Mouse (Mus musculus): ENCODE data around the gene Cacnb3. TPM values are rescaled to one million over a fixed set of nuclear protein-coding genes. Genes with fewer than 3 reads are reported as not detected.

Cacnb3 gene
- polyA plus RNA-seq, 1 experiment: 112 TPM

- H3K36me3 ChIP-seq (ENCODE audit: control insufficient read depth, insufficient read depth): no peaks in the 10 kb centered on the region
- no peak overlapping the region for H3K4me3 ChIP-seq (ENCODE audit: insufficient read depth, poor library complexity, severe bottlenecking)
- TF ChIP-seq CTCF (IDR thresholded peaks at IDR 0.05; ENCODE audit: control insufficient read depth, insufficient read depth, insufficient read length) (no peak), USF1 (IDR thresholded peaks at IDR 0.05; ENCODE audit: low read depth) (no peak), CEBPB (IDR thresholded peaks at IDR 0.05; ENCODE audit: low read depth) (no peak), FOSL1 (IDR thresholded peaks at IDR 0.05; ENCODE audit: insufficient read depth, low read length, poor library complexity, severe bottlenecking) (no peak), MAX (IDR thresholded peaks at IDR 0.05) (no peak), MYOG (IDR thresholded peaks at IDR 0.05; ENCODE audit: control insufficient read depth, extremely low read depth, insufficient read length) (no peak), MYOD1 (IDR thresholded peaks at IDR 0.05; ENCODE audit: control insufficient read depth, insufficient read length, low read depth) (no peak)
- no peaks in the 10 kb centered on the region for H3K79me3 ChIP-seq (ENCODE audit: low read depth)
- no peaks in the 10 kb centered on the region for H3K79me2 ChIP-seq (ENCODE audit: control insufficient read depth, insufficient read depth)
- H3ac ChIP-seq (ENCODE audit: control insufficient read depth, insufficient read length, low read depth): no peak overlapping the region
- H3K27me3 ChIP-seq (ENCODE audit: control insufficient read depth, insufficient read depth, insufficient read length): no peaks in the 10 kb centered on the region
Observed at GRCm38 (mm10) chr15:98615751-98616150, 14.9 kb upstream of the Cacnb3 start.

GRCm38 (mm10) chr15:98616362-98617175 is 14.1 kb upstream of the Cacnb3 start:
- Histone ChIP-seq H3K36me3 (ENCODE audit: control insufficient read depth, insufficient read depth) (no peaks in the 10 kb centered on the region), H3K79me3 (ENCODE audit: low read depth) (no peaks in the 10 kb centered on the region), H3K4me3 (ENCODE audit: insufficient read depth, poor library complexity, severe bottlenecking) (no peak overlapping the region), H3K79me2 (ENCODE audit: control insufficient read depth, insufficient read depth) (no peaks in the 10 kb centered on the region), H3ac (ENCODE audit: control insufficient read depth, insufficient read length, low read depth) (no peak overlapping the region), H3K27me3 (ENCODE audit: control insufficient read depth, insufficient read depth, insufficient read length) (no peaks in the 10 kb centered on the region)
- no peak for TF ChIP-seq CEBPB (IDR thresholded peaks at IDR 0.05; ENCODE audit: low read depth)
- TF ChIP-seq MAX (IDR thresholded peaks at IDR 0.05): no peak
- no peak for TF ChIP-seq USF1 (IDR thresholded peaks at IDR 0.05; ENCODE audit: low read depth)
- no peak for TF ChIP-seq CTCF (IDR thresholded peaks at IDR 0.05; ENCODE audit: control insufficient read depth, insufficient read depth, insufficient read length)

GRCm38 (mm10) chr15:98617176-98617537 is 13.5 kb upstream of the Cacnb3 start:
- Histone ChIP-seq H3K79me2 (ENCODE audit: control insufficient read depth, insufficient read depth) (no peaks in the 10 kb centered on the region), H3K36me3 (ENCODE audit: control insufficient read depth, insufficient read depth) (no peaks in the 10 kb centered on the region), H3K4me3 (ENCODE audit: insufficient read depth, poor library complexity, severe bottlenecking) (no peak overlapping the region), H3K79me3 (ENCODE audit: low read depth) (no peaks in the 10 kb centered on the region), H3ac (ENCODE audit: control insufficient read depth, insufficient read length, low read depth) (peak overlapping the region; percentile 22), H3K27me3 (ENCODE audit: control insufficient read depth, insufficient read depth, insufficient read length) (no peaks in the 10 kb centered on the region)
- TF ChIP-seq CTCF (IDR thresholded peaks at IDR 0.05; ENCODE audit: control insufficient read depth, insufficient read depth, insufficient read length): peak; percentile 12
- no peak for TF ChIP-seq MYOD1 (IDR thresholded peaks at IDR 0.05; ENCODE audit: control insufficient read depth, insufficient read length, low read depth)

GRCm38 (mm10) chr15:98622199-98622598 is 8.4 kb upstream of the Cacnb3 start:
- no peak overlapping the region for H3ac ChIP-seq (ENCODE audit: control insufficient read depth, insufficient read length, low read depth)
- no peak overlapping the region for H3K4me3 ChIP-seq (ENCODE audit: insufficient read depth, poor library complexity, severe bottlenecking)
- TF ChIP-seq MYOG (IDR thresholded peaks at IDR 0.05; ENCODE audit: control insufficient read depth, extremely low read depth, insufficient read length): no peak
- TF ChIP-seq CTCF (IDR thresholded peaks at IDR 0.05; ENCODE audit: control insufficient read depth, insufficient read depth, insufficient read length): no peak
- TF ChIP-seq FOSL1 (IDR thresholded peaks at IDR 0.05; ENCODE audit: insufficient read depth, low read length, poor library complexity, severe bottlenecking): no peak
- no peak for TF ChIP-seq MAX (IDR thresholded peaks at IDR 0.05)
- no peak for TF ChIP-seq CEBPB (IDR thresholded peaks at IDR 0.05; ENCODE audit: low read depth)
- no peak for TF ChIP-seq USF1 (IDR thresholded peaks at IDR 0.05; ENCODE audit: low read depth)
- no peak for TF ChIP-seq MYOD1 (IDR thresholded peaks at IDR 0.05; ENCODE audit: control insufficient read depth, insufficient read length, low read depth)

GRCm38 (mm10) chr15:98622721-98623120 is 7.9 kb upstream of the Cacnb3 start:
- Histone ChIP-seq H3K79me2 (ENCODE audit: control insufficient read depth, insufficient read depth) (no peaks in the 10 kb centered on the region), H3K79me3 (ENCODE audit: low read depth) (no peaks in the 10 kb centered on the region), H3K36me3 (ENCODE audit: control insufficient read depth, insufficient read depth) (no peaks in the 10 kb centered on the region), H3K4me3 (ENCODE audit: insufficient read depth, poor library complexity, severe bottlenecking) (no peak overlapping the region), H3ac (ENCODE audit: control insufficient read depth, insufficient read length, low read depth) (no peak overlapping the region), H3K27me3 (ENCODE audit: control insufficient read depth, insufficient read depth, insufficient read length) (no peaks in the 10 kb centered on the region)
- no peak for TF ChIP-seq CTCF (IDR thresholded peaks at IDR 0.05; ENCODE audit: control insufficient read depth, insufficient read depth, insufficient read length)
- no peak for TF ChIP-seq MYOD1 (IDR thresholded peaks at IDR 0.05; ENCODE audit: control insufficient read depth, insufficient read length, low read depth)
- TF ChIP-seq MYOG (IDR thresholded peaks at IDR 0.05; ENCODE audit: control insufficient read depth, extremely low read depth, insufficient read length): no peak
- TF ChIP-seq MAX (IDR thresholded peaks at IDR 0.05): no peak
- TF ChIP-seq USF1 (IDR thresholded peaks at IDR 0.05; ENCODE audit: low read depth): no peak
- no peak for TF ChIP-seq FOSL1 (IDR thresholded peaks at IDR 0.05; ENCODE audit: insufficient read depth, low read length, poor library complexity, severe bottlenecking)
- no peak for TF ChIP-seq CEBPB (IDR thresholded peaks at IDR 0.05; ENCODE audit: low read depth)

More at GRCm38 (mm10) chr15:98622199-98622598, 8.4 kb upstream of the Cacnb3 start:
- no peaks in the 10 kb centered on the region for H3K79me3 ChIP-seq (ENCODE audit: low read depth)
- no peaks in the 10 kb centered on the region for H3K79me2 ChIP-seq (ENCODE audit: control insufficient read depth, insufficient read depth)
- H3K27me3 ChIP-seq (ENCODE audit: control insufficient read depth, insufficient read depth, insufficient read length): no peaks in the 10 kb centered on the region
- H3K36me3 ChIP-seq (ENCODE audit: control insufficient read depth, insufficient read depth): no peaks in the 10 kb centered on the region

- H3ac ChIP-seq (ENCODE audit: control insufficient read depth, insufficient read length, low read depth): no peak overlapping the region
- H3K4me3 ChIP-seq (ENCODE audit: insufficient read depth, poor library complexity, severe bottlenecking): no peak overlapping the region
- no peak for TF ChIP-seq MYOD1 (IDR thresholded peaks at IDR 0.05; ENCODE audit: control insufficient read depth, insufficient read length, low read depth)
- TF ChIP-seq MAX (IDR thresholded peaks at IDR 0.05): no peak
- no peak for TF ChIP-seq FOSL1 (IDR thresholded peaks at IDR 0.05; ENCODE audit: insufficient read depth, low read length, poor library complexity, severe bottlenecking)
- no peak for TF ChIP-seq CEBPB (IDR thresholded peaks at IDR 0.05; ENCODE audit: low read depth)
- no peak for TF ChIP-seq MYOG (IDR thresholded peaks at IDR 0.05; ENCODE audit: control insufficient read depth, extremely low read depth, insufficient read length)
- TF ChIP-seq USF1 (IDR thresholded peaks at IDR 0.05; ENCODE audit: low read depth): no peak
- no peak for TF ChIP-seq CTCF (IDR thresholded peaks at IDR 0.05; ENCODE audit: control insufficient read depth, insufficient read depth, insufficient read length)
- H3K79me3 ChIP-seq (ENCODE audit: low read depth): no peaks in the 10 kb centered on the region
- no peaks in the 10 kb centered on the region for H3K36me3 ChIP-seq (ENCODE audit: control insufficient read depth, insufficient read depth)
- H3K79me2 ChIP-seq (ENCODE audit: control insufficient read depth, insufficient read depth): no peaks in the 10 kb centered on the region
- H3K27me3 ChIP-seq (ENCODE audit: control insufficient read depth, insufficient read depth, insufficient read length): no peaks in the 10 kb centered on the region
Observed at GRCm38 (mm10) chr15:98623361-98623821, 7.2 kb upstream of the Cacnb3 start.
